Mouse (Mus musculus) yolk sac, embryonic 10.5 days (tissue): ENCODE results near the gene Xlr5b.
"Not testable (repeated sequence)": the region's sequence is repeated elsewhere in the genome, so short reads cannot be mapped to it uniquely, and the experiment has no call there.

Source experiments
- DNase-seq: peaks from one replicate; pipeline ENCODE4 v3.0.0-alpha.2; 2017; ENCODE audit warnings: low spot score

The Xlr5b gene

GRCm38 (mm10) chrX:73148496-73148895 is at the start of gene Xlr5b:
Xlr5b (plus strand) TSS chrX:73148796.
- not testable (repeated sequence) for DNase-seq

DNA sequence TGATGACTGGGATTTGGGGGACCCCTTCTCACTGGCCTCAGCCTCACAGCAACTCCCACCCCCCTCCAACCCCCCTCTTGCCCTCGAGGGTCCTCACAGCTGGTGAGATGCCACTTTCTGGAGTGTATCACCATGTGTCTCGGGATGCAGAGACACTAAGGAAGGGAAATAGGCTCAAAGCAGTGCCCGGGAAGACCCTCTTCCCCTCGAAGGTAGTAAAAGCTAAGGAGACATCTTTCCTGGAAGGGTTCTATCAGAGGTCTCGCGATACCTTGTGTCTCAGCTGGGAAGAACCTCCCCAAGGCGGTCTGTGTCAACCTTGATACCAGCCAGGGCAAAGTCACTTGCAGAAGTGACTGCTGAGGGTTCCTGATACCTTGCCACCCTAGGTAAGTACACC is 31.8 kb upstream of the Xlr5b start, which contains the start of gene Gm14685:
Gene Gm14685 (plus strand): TSS at position 301 of the 400 bp plus-strand sequence.
- DNase-seq = not testable (repeated sequence)

GRCm38 (mm10) chrX:73122859-73123829 is 25.5 kb upstream of the Xlr5b start:
- DNase-seq = not testable (repeated sequence)

DNA sequence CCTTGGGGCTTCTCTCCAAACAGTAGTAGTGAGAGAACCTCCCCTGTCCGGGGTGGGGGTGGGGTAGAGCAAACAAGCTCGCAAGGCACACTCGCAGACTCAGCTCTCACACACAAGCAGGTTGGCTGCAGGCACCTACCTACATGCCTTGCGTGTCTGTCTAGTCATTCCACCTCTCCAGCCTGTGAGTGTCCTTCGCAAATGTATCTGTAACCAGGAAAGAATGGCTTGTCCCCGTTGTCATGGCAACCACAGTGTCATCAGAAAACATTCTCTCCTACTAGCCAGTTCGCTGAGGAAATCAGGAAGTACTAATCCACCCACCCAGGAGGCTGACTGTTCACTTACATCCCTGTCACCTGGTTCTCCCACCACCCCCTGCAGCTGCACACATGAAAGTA is 5.4 kb upstream of the Xlr5b start:
- not testable (repeated sequence) for DNase-seq

- DNase-seq = not testable (repeated sequence)
Observed at GRCm38 (mm10) chrX:73149350-73149749, 754 bp downstream of the Xlr5b start, which contains the start of gene DXBay18. DXBay18 (minus strand) TSS chrX:73149450.

DNA sequence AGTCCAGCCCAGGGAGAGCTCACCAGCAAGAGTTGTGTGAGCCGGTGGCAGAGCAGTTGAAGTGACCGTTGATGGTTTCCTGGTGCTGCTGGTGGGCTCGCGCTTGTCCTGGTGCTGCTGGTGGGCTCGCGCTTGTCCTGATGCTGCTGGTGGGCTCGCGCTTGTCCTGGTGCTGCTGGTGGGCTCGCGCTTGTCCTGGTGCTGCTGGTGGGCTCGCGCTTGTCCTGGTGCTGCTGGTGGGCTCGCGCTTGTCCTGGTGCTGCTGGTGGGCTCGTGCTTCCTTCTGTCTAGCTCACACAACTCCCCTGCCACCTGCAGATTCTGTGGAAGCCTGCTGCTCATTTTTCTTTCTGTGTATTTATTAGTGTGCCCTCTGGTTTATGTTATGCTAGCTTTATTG is 28.3 kb downstream of the Xlr5b start, which contains the start of gene Spin2d:
Gene Spin2d (minus strand): TSS at position 101 of the 400 bp plus-strand sequence.
- DNase-seq = not testable (repeated sequence)

GRCm38 (mm10) chrX:73191934-73192333 is 43.3 kb downstream of the Xlr5b start, which contains the start of gene Xlr3b:
Xlr3b (plus strand) TSS chrX:73192207.
- peak; percentile 42 for DNase-seq
